Mouse (Mus musculus): ENCODE measurements around the gene Tmem53. TPM values are rescaled to one million over a fixed set of nuclear protein-coding genes. Genes with fewer than 3 reads are reported as not detected.

Tmem53 gene
- polyA plus RNA-seq, 1 experiment from 2014 or later: 10.0 TPM

- Histone ChIP-seq H3K27ac (no peak overlapping the region), H3K9me3 (peaks cover 12% of the 10 kb centered on the region), H3K4me1 (peaks cover 27% of the 10 kb centered on the region), H3K4me2 (replicated peaks) (no peak overlapping the region), H3K9ac (no peak overlapping the region), H3K27me3 (no peaks in the 10 kb centered on the region), H3K36me3 (peaks cover 86% of the 10 kb centered on the region), H3K4me3 (no peak overlapping the region)
- WGBS: 89% methylated on average over 4 of the region's 4 CpGs
- no peak for ATAC-seq (ENCODE audit: low FRiP score, low read depth)
Observed at GRCm38 (mm10) chr4:117274720-117275119, 23.0 kb downstream of the Tmem53 start.

- no peak overlapping the region for H3K27ac ChIP-seq
- H3K4me3 ChIP-seq: no peak overlapping the region
- H3K4me1 ChIP-seq: peaks cover 36% of the 10 kb centered on the region
- WGBS: 78% methylated on average over 17 of the region's 17 CpGs
- no peaks in the 10 kb centered on the region for H3K27me3 ChIP-seq
- peaks cover 12% of the 10 kb centered on the region for H3K9me3 ChIP-seq
- ATAC-seq (ENCODE audit: low FRiP score, low read depth): no peak
- peaks cover 99% of the 10 kb centered on the region for H3K36me3 ChIP-seq
- H3K9ac ChIP-seq: no peak overlapping the region
- H3K4me2 ChIP-seq (replicated peaks): no peak overlapping the region
Observed at GRCm38 (mm10) chr4:117276281-117276711, 24.5 kb downstream of the Tmem53 start.

- H3K4me3 ChIP-seq: no peak overlapping the region
- no peaks in the 10 kb centered on the region for H3K27me3 ChIP-seq
- 87% methylated on average over 13 of the region's 13 CpGs for WGBS
- H3K36me3 ChIP-seq: peaks cover 99% of the 10 kb centered on the region
- H3K9ac ChIP-seq: no peak overlapping the region
- no peak overlapping the region for H3K27ac ChIP-seq
- H3K4me2 ChIP-seq (replicated peaks): no peak overlapping the region
- ATAC-seq (ENCODE audit: low FRiP score, low read depth): no peak
- H3K9me3 ChIP-seq: peaks cover 12% of the 10 kb centered on the region
- H3K4me1 ChIP-seq: peaks cover 34% of the 10 kb centered on the region
Observed at GRCm38 (mm10) chr4:117277021-117277420, 25.3 kb downstream of the Tmem53 start.

- Histone ChIP-seq H3K9ac (no peak overlapping the region), H3K9me3 (peaks cover 12% of the 10 kb centered on the region), H3K27ac (no peak overlapping the region), H3K4me3 (no peak overlapping the region), H3K27me3 (no peaks in the 10 kb centered on the region), H3K4me2 (replicated peaks) (no peak overlapping the region), H3K36me3 (peaks cover 99% of the 10 kb centered on the region), H3K4me1 (peaks cover 29% of the 10 kb centered on the region)
- 91% methylated on average over 7 of the region's 7 CpGs for WGBS
- ATAC-seq (ENCODE audit: low FRiP score, low read depth): no peak
Observed at GRCm38 (mm10) chr4:117277687-117278086, 25.9 kb downstream of the Tmem53 start.

- WGBS: 81% methylated on average over 10 of the region's 10 CpGs
- no peak overlapping the region for H3K4me3 ChIP-seq
- H3K27me3 ChIP-seq: no peaks in the 10 kb centered on the region
- no peak overlapping the region for H3K4me2 ChIP-seq (replicated peaks)
- no peak overlapping the region for H3K27ac ChIP-seq
- peaks cover 12% of the 10 kb centered on the region for H3K9me3 ChIP-seq
- no peak overlapping the region for H3K9ac ChIP-seq
- H3K4me1 ChIP-seq: peaks cover 31% of the 10 kb centered on the region
- peaks cover 99% of the 10 kb centered on the region for H3K36me3 ChIP-seq
- ATAC-seq (ENCODE audit: low FRiP score, low read depth): no peak
Observed at GRCm38 (mm10) chr4:117278381-117279252, 26.9 kb downstream of the Tmem53 start.

- WGBS: 54% methylated on average over 2 of the region's 2 CpGs
- peaks cover 38% of the 10 kb centered on the region for H3K4me1 ChIP-seq
- H3K27me3 ChIP-seq: no peaks in the 10 kb centered on the region
- peaks cover 99% of the 10 kb centered on the region for H3K36me3 ChIP-seq
- H3K4me2 ChIP-seq (replicated peaks): no peak overlapping the region
- no peak overlapping the region for H3K27ac ChIP-seq
- H3K9me3 ChIP-seq: peaks cover 7% of the 10 kb centered on the region
- H3K4me3 ChIP-seq: no peak overlapping the region
- ATAC-seq (ENCODE audit: low FRiP score, low read depth): no peak
- H3K9ac ChIP-seq: no peak overlapping the region
Observed at GRCm38 (mm10) chr4:117279253-117279642, 27.5 kb downstream of the Tmem53 start.

- Histone ChIP-seq H3K9me3 (no peaks in the 10 kb centered on the region), H3K27me3 (no peaks in the 10 kb centered on the region), H3K27ac (no peak overlapping the region), H3K4me1 (peaks cover 45% of the 10 kb centered on the region), H3K4me3 (no peak overlapping the region), H3K4me2 (replicated peaks) (no peak overlapping the region), H3K36me3 (peaks cover 99% of the 10 kb centered on the region), H3K9ac (0 out of 2 replicates have a peak overlapping the region, but pooled peaks have one; percentile 31)
- WGBS: 59% methylated on average over 8 of the region's 8 CpGs
- no peak for ATAC-seq (ENCODE audit: low FRiP score, low read depth)
Observed at GRCm38 (mm10) chr4:117280397-117280930, 28.7 kb downstream of the Tmem53 start.

- Histone ChIP-seq H3K27me3 (no peaks in the 10 kb centered on the region), H3K27ac (no peak overlapping the region), H3K4me1 (peaks cover 45% of the 10 kb centered on the region), H3K9ac (0 out of 2 replicates have a peak overlapping the region, but pooled peaks have one; percentile 13), H3K36me3 (peaks cover 99% of the 10 kb centered on the region), H3K9me3 (no peaks in the 10 kb centered on the region), H3K4me3 (no peak overlapping the region), H3K4me2 (replicated peaks) (no peak overlapping the region)
- WGBS: 41% methylated on average over 19 of the region's 19 CpGs
- ATAC-seq (ENCODE audit: low FRiP score, low read depth): no peak
Observed at GRCm38 (mm10) chr4:117281090-117281845, 29.5 kb downstream of the Tmem53 start.

GRCm38 (mm10) chr4:117283271-117284191 is 31.8 kb downstream of the Tmem53 start:
- 24% methylated on average over 22 of the region's 22 CpGs for WGBS
- Histone ChIP-seq H3K27ac (no peak overlapping the region; the same call in 1 of the 2 replicates), H3K4me1 (peaks cover 59% of the 10 kb centered on the region), H3K4me2 (replicated peaks) (no peak overlapping the region), H3K4me3 (no peak overlapping the region), H3K27me3 (no peaks in the 10 kb centered on the region), H3K9ac (peak overlapping the region; percentile 45; the same call in 1 of the 2 replicates), H3K9me3 (no peaks in the 10 kb centered on the region), H3K36me3 (peaks cover 92% of the 10 kb centered on the region)
- ATAC-seq (ENCODE audit: low FRiP score, low read depth): peak; percentile 25

GRCm38 (mm10) chr4:117284363-117284762 is 32.6 kb downstream of the Tmem53 start:
- Histone ChIP-seq H3K27me3 (no peaks in the 10 kb centered on the region), H3K36me3 (peaks cover 84% of the 10 kb centered on the region), H3K9me3 (no peaks in the 10 kb centered on the region), H3K4me1 (peaks cover 62% of the 10 kb centered on the region), H3K4me2 (replicated peaks) (no peak overlapping the region), H3K9ac (peak overlapping the region; percentile 45; the same call in 1 of the 2 replicates), H3K4me3 (no peak overlapping the region), H3K27ac (peak overlapping the region; percentile 10; the same call in 1 of the 2 replicates)
- WGBS: 30% methylated on average over 4 of the region's 4 CpGs
- no peak for ATAC-seq (ENCODE audit: low FRiP score, low read depth)

GRCm38 (mm10) chr4:117288277-117288926 is 36.7 kb downstream of the Tmem53 start:
- peak overlapping the region; percentile 79 for H3K4me2 ChIP-seq (replicated peaks)
- no peak for ATAC-seq (ENCODE audit: low FRiP score, low read depth)
- no peaks in the 10 kb centered on the region for H3K9me3 ChIP-seq
- peak overlapping the region; percentile 80 for H3K9ac ChIP-seq
- peak overlapping the region; percentile 96 for H3K27ac ChIP-seq
- peaks cover 44% of the 10 kb centered on the region for H3K36me3 ChIP-seq
- H3K4me3 ChIP-seq: peak overlapping the region; percentile 73
- peaks cover 38% of the 10 kb centered on the region for H3K4me1 ChIP-seq
- 25% methylated on average over 25 of the region's 25 CpGs for WGBS
- H3K27me3 ChIP-seq: no peaks in the 10 kb centered on the region
